8 mouse cellular contexts compared by ENCODE assay signal in the genomic region with DNA sequence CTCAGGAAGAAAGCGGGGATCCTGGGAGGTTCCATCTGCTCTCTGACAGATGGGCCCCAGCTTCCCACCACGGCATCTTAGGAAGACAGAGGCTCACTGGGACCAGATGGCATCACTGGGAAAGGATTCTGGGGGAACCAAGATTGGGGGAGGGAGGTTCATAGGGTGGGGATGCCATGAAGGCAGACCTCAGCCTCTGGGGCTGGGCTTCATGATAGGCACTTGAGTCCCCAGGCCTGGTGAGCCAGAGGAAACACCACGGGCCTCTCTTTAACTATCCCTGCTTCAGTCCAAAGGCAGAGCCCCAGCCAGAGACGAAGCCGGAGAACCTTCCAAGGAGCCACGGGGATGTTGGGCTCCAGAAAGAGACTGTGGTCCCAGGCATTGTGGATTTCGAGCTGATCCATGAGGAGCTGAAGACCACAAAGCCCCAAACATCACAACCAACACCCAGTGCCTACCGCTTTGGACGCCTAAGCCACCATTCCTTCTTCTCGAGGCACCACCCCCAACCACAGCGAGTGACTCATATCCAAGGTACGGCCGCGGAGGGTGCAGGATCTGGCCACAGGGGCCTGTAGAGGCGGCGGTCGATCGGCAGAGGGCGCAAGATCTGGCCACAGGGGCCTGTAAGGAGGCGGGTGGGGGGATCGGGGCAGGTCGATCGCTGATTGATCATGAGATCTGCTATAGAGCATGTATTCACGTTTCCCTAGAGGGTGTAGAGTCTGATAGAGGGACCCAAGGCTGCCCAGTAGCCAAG. TPM values are rescaled to one million over a fixed set of nuclear protein-coding genes. Genes with fewer than 3 reads are reported as not detected.
A peak's percentile ranks its signal among the peaks of the same experiment; 100 is the strongest.
DNase-seq lines count a peak whose midpoint lies in the region; ATAC-seq and TF ChIP-seq lines count a peak whose summit lies in the region.

No protein-coding gene starts in this region.

- H3K9me3 ChIP-seq in limb, embryonic 12.5 days, result no peaks in the 10 kb centered on the region
- no peaks in the 10 kb centered on the region for H3K9me3 ChIP-seq in neural tube, embryonic 11.5 days (ENCODE audit: control insufficient read depth, low read length)

- peaks cover 29% of the 10 kb centered on the region for H3K27me3 ChIP-seq in limb, embryonic 12.5 days
- H3K27me3 ChIP-seq in neural tube, embryonic 11.5 days (ENCODE audit: control insufficient read depth, insufficient read depth, low read length), result no peaks in the 10 kb centered on the region

- DNase-seq in gastrocnemius, adult 2 months, result peak; percentile 35
- no peak for DNase-seq in gastrocnemius, postnatal 36 days
- peak; percentile 84 for DNase-seq in R1 (ENCODE audit: low read depth, low spot score)
- peak; percentile 73 for DNase-seq in embryo, embryonic 10.5 days (ENCODE audit: low spot score)
- peak; percentile 43 for DNase-seq in heart, postnatal 4 days
- peak; percentile 54 for DNase-seq in neural tube, embryonic 11.5 days (ENCODE audit: low spot score)
- DNase-seq in gastrocnemius, postnatal 25 days, result no peak

- no peaks in the 10 kb centered on the region for H3K36me3 ChIP-seq in limb, embryonic 12.5 days
- H3K36me3 ChIP-seq in neural tube, embryonic 11.5 days (ENCODE audit: control insufficient read depth, insufficient read depth, low read length), result no peaks in the 10 kb centered on the region

- intact Hi-C loops in gastrocnemius, adult 2 months (cut with DNase I), result no loop called here
- intact Hi-C loops in gastrocnemius, postnatal 36 days (cut with DNase I), result no loop called here

- ATAC-seq in limb, embryonic 12.5 days (ENCODE audit: insufficient number of reproducible peaks, insufficient read depth, low FRiP score, low TSS enrichment, low read depth), result no peak; the same call in 1 of the 2 replicates
- ATAC-seq in neural tube, embryonic 11.5 days (ENCODE audit: insufficient read depth, low FRiP score, low TSS enrichment), result no peak

- H3K27ac ChIP-seq in gastrocnemius, adult 2 months, result no peak overlapping the region
- H3K27ac ChIP-seq in limb, embryonic 12.5 days, result no peak overlapping the region
- H3K27ac ChIP-seq in neural tube, embryonic 11.5 days (ENCODE audit: low read depth, low read length), result no peak overlapping the region

- 14% methylated on average over 23 of the region's 24 CpGs for WGBS in limb, embryonic 12.5 days
- 14% methylated on average over 24 of the region's 24 CpGs for WGBS in neural tube, embryonic 11.5 days

- no peak overlapping the region for H3K4me3 ChIP-seq in gastrocnemius, adult 2 months
- H3K4me3 ChIP-seq in limb, embryonic 12.5 days (replicated peaks), result peak overlapping the region; percentile 7; the same call in 1 of the 2 replicates
- H3K4me3 ChIP-seq in neural tube, embryonic 11.5 days (ENCODE audit: low read depth, low read length), result no peak overlapping the region

- H3K9ac ChIP-seq in limb, embryonic 12.5 days (replicated peaks), result no peak overlapping the region
- no peak overlapping the region for H3K9ac ChIP-seq in neural tube, embryonic 11.5 days (ENCODE audit: low read length)

- TF ChIP-seq CTCF in gastrocnemius, adult 2 months (IDR thresholded peaks at IDR 0.05), result peak; percentile 31; the same call in 1 of the 2 replicates

- peak overlapping the region; percentile 35 for H3K4me2 ChIP-seq in limb, embryonic 12.5 days
- peak overlapping the region; percentile 9 for H3K4me2 ChIP-seq in neural tube, embryonic 11.5 days (ENCODE audit: low read depth)

- H3K4me1 ChIP-seq in limb, embryonic 12.5 days (replicated peaks), result peaks cover 4% of the 10 kb centered on the region
- H3K4me1 ChIP-seq in neural tube, embryonic 11.5 days (ENCODE audit: control insufficient read depth, insufficient read depth, low read length), result no peaks in the 10 kb centered on the region

RNA-seq across cellular contexts. Expression of a gene that starts 3.9 kb away (rescaled TPM):
- total RNA-seq in gastrocnemius, adult 2 months (2021), result not detected
- 1 to 10 TPM in 1 of 2 experiments, not detected in 1; 1.7 TPM for total RNA-seq in gastrocnemius, postnatal 36 days (2021)
- total RNA-seq in heart, postnatal 4 days (2021), result not detected
- polyA plus RNA-seq in limb, embryonic 12.5 days (2016; fragmentation: Nextera tagmentation; extraction: Ambion mirVana), result not detected in 2 replicates
- polyA plus RNA-seq in neural tube, embryonic 11.5 days (2014; fragmentation: Nextera tagmentation; extraction: Ambion mirVana), result not detected in 2 replicates
- total RNA-seq in gastrocnemius, postnatal 25 days (2021), result not detected

RNA-seq across cellular contexts. Expression of a gene that starts 28.1 kb away (rescaled TPM):
- total RNA-seq in gastrocnemius, adult 2 months (2021), result 1 to 10 TPM; 6.0 to 6.6 TPM
- total RNA-seq in gastrocnemius, postnatal 36 days (2021), result 1 to 10 TPM; 5.7 to 6.7 TPM
- 10 to 100 TPM; 26.2 to 29.3 TPM for total RNA-seq in heart, postnatal 4 days (2021)
- polyA plus RNA-seq in limb, embryonic 12.5 days (2016; fragmentation: Nextera tagmentation; extraction: Ambion mirVana), result 92.3 and 101 TPM in 2 replicates
- polyA plus RNA-seq in neural tube, embryonic 11.5 days (2014; fragmentation: Nextera tagmentation; extraction: Ambion mirVana), result 95.9 and 98.0 TPM in 2 replicates
- 1 to 10 TPM; 6.9 to 7.2 TPM for total RNA-seq in gastrocnemius, postnatal 25 days (2021)

Comparison
In these comparisons a context has a peak if more than half of its experiments do, and no peak if none do; other contexts are left out.
1. DNase-seq: peak in gastrocnemius, adult 2 months (single experiment), R1 (single experiment), embryo, embryonic 10.5 days (single experiment), heart, postnatal 4 days (single experiment) and neural tube, embryonic 11.5 days (single experiment); none in gastrocnemius, postnatal 36 days (0 of 2) and gastrocnemius, postnatal 25 days (single experiment).